Mouse (Mus musculus): ENCODE measurements at regions not wholly inside any gene's neighbourhood (a gene's known extent, or its start where the extent isn't known, plus 50 kb on each side); places are given as distances from the start of the nearest gene placed in this dataset.

DNA sequence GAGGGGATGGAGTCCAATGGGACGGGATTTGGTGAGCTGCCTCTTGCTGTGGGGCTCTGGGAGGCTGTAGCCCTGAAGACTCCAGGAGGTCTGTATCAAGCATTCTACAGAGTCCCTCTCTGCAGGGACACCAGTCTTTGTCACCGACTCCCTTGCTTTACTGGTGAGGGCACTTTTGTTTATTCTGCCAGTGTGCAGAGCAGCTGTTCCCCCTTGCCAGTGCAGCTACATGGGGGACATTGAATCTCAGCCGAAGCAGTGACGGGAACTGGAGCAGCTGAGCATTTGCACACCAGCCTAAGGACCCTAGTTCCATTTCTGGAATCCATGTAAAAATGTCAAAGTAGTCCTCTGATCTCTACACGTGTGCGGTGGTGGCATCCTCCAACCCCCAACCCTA, 75.1 kb upstream of the Fam174b start:
- TF ChIP-seq POLR2A (IDR thresholded peaks at IDR 0.05; ENCODE audit: insufficient read depth, low read depth, low read length) (no peak), CTCF (IDR thresholded peaks at IDR 0.05; ENCODE audit: insufficient read depth, low read depth, low read length) (no peak)

Measured in olfactory bulb, adult 2 months (tissue).